Mouse (Mus musculus) embryonic facial prominence, embryonic 14.5 days (tissue): ENCODE results near the gene Irf2bpl. TPM values are rescaled to one million over a fixed set of nuclear protein-coding genes. Genes with fewer than 3 reads are reported as not detected.

Experiments used
- ATAC-seq: fragments of 200-750 bp; cut with Nextera tagmentation; 2 replicates; pipeline ENCODE4 v1.8.0; 2017; ENCODE audit warnings: low read depth, moderate number of reproducible peaks, moderate TSS enrichment
- DNase-seq: peaks from one replicate; pipeline ENCODE4 v3.0.0-alpha.2; 2015; ENCODE audit warnings: low spot score
- H3K27ac ChIP-seq: fragments of 300-500 bp; sonication (generic); replicated peaks from 2 replicates; pipeline ENCODE4 v1.5.1; 2014; ENCODE audit warnings: low read depth, mild to moderate bottlenecking, low read length, moderate library complexity
- H3K27me3 ChIP-seq: fragments of 300-500 bp; sonication (generic); replicated peaks from 2 replicates; pipeline ENCODE4 v1.6.1; 2014; ENCODE audit warnings: low read length; ENCODE audit not compliant: control insufficient read depth, insufficient read depth
- H3K36me3 ChIP-seq: fragments of 300-500 bp; sonication (generic); 2 replicates; pipeline ENCODE4 v1.6.1; 2014; ENCODE audit warnings: low read length, mixed read lengths; ENCODE audit not compliant: control insufficient read depth, insufficient read depth
- H3K4me1 ChIP-seq: fragments of 300-500 bp; sonication (generic); 2 replicates; pipeline ENCODE4 v1.6.1; 2014; ENCODE audit warnings: antibody characterized with exemption, low read length; ENCODE audit not compliant: control insufficient read depth, insufficient read depth
- H3K4me2 ChIP-seq: fragments of 300-500 bp; sonication (generic); 2 replicates; pipeline ENCODE4 v1.6.1; 2014; ENCODE audit warnings: low read depth, mild to moderate bottlenecking, low read length, moderate library complexity, mixed read lengths
- H3K4me3 ChIP-seq: fragments of 300-500 bp; sonication (generic); 2 replicates; pipeline ENCODE4 v1.5.1; 2014; ENCODE audit warnings: low read depth, mild to moderate bottlenecking, low read length
- H3K9ac ChIP-seq: fragments of 300-500 bp; sonication (generic); 2 replicates; pipeline ENCODE4 v1.6.1; 2014; ENCODE audit warnings: low read depth, mild to moderate bottlenecking, low read length, moderate library complexity, mixed read lengths
- H3K9me3 ChIP-seq: fragments of 300-500 bp; sonication (generic); 2 replicates; pipeline ENCODE4 v1.6.1; 2016; ENCODE audit warnings: low read length; ENCODE audit not compliant: control insufficient read depth
- WGBS: fragments of 180-500 bp; shearing (Covaris S2); extraction: QIAGEN DNeasy Blood & Tissue Kit; methylation state at CpG from one replicate; pipeline ENCODE4 v1.1.7; 2014; 5-methylcytosine and 5-hydroxymethylcytosine counted together
- polyA plus RNA-seq: library from polyadenylated mRNA; unstranded; fragments of >200 nt; fragmentation: Nextera tagmentation; extraction: Ambion mirVana; gene quantifications from 2 replicates; pipeline ENCODE4 v1.2.1, GENCODE M21; 2014

Irf2bpl gene
- polyA plus RNA-seq, 1 experiment from 2014 or later, result 33.8 TPM

DNA sequence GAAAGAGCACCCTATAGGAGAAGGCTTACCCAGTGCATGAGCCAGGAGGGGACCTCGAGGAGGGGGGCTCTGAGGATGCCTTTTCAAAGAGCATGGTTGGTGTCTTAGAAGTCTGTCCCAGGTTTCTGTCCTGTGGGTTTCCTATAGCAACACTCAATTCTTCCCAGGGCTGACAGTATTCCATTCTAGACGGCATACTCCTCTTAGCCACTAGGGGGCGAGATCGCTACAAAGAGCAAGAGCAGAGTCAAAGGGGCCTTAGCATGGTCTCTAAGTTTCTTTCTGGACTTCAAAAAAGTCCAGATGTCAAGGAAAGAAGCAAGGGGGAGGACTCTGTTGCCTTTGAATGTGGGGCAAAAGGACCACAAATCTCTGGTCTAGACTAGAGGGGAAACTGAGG, 20.6 kb upstream of the Irf2bpl start:
- WGBS, result 19% methylated on average over 4 of the region's 4 CpGs
- DNase-seq (peak; percentile 54), ATAC-seq (peak; percentile 38; the same call in 1 of the 2 replicates)

GRCm38 (mm10) chr12:86903828-86904806, 19.5 kb upstream of the Irf2bpl start:
- Histone ChIP-seq H3K27ac (no peak overlapping the region), H3K4me3 (no peak overlapping the region), H3K36me3 (no peaks in the 10 kb centered on the region), H3K9me3 (no peaks in the 10 kb centered on the region), H3K4me2 (no peak overlapping the region), H3K9ac (no peak overlapping the region), H3K4me1 (peaks cover 25% of the 10 kb centered on the region), H3K27me3 (no peaks in the 10 kb centered on the region)
- no peak for ATAC-seq
- no peak for DNase-seq
- 71% methylated on average over 11 of the region's 11 CpGs for WGBS

More for the DNA sequence above, 20.6 kb upstream of the Irf2bpl start:
- H3K36me3 ChIP-seq, result no peaks in the 10 kb centered on the region
- H3K27me3 ChIP-seq, result no peaks in the 10 kb centered on the region
- H3K4me2 ChIP-seq, result no peak overlapping the region
- no peak overlapping the region for H3K4me3 ChIP-seq
- no peaks in the 10 kb centered on the region for H3K9me3 ChIP-seq
- H3K27ac ChIP-seq, result no peak overlapping the region
- peaks cover 14% of the 10 kb centered on the region for H3K4me1 ChIP-seq
- no peak overlapping the region for H3K9ac ChIP-seq

DNA sequence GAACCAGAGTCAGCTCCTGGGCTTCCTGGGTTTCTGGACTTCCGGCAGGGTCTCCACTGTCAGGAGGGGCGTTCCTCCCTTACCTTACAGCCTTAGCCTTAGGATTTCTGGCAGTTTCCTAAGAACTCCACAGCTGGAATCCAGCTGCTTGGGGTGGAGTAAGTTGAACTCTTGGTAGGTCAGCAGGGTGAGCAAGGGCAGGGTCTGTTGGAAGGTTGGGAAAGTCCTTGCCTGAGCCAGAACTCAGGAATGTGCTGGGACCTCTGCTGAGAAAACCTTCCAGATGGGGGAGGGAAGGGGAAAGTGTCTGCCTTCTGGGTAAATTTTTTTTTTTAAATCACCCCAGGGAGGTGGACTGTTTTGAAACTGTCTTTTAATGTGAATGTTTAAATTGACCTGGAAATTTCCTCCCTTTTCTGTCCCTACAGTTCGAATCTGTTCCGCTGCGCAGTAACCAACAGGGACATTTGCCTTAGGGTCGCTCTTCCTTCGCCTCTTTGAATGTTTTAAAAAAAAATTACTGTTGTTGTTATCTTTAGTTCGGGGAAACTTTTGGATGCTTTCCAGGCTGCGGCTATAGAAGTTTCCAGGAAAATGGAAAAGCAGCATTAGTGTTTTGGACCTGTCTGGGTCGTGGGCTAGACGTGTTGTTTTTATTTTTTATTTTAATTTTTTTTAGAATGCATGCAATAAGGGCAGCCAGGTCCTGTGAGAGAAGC, 15.0 kb upstream of the Irf2bpl start:
- peak overlapping the region; percentile 77 for H3K27ac ChIP-seq
- no peaks in the 10 kb centered on the region for H3K27me3 ChIP-seq
- ATAC-seq, result no peak
- peak overlapping the region; percentile 15 for H3K4me2 ChIP-seq
- WGBS, result 19% methylated on average over 11 of the region's 11 CpGs
- no peak overlapping the region for H3K4me3 ChIP-seq
- H3K9me3 ChIP-seq, result no peaks in the 10 kb centered on the region
- peak; percentile 76 for DNase-seq
- no peak overlapping the region; the same call in 1 of the 2 replicates for H3K9ac ChIP-seq
- H3K36me3 ChIP-seq, result no peaks in the 10 kb centered on the region
- peaks cover 57% of the 10 kb centered on the region for H3K4me1 ChIP-seq

DNA sequence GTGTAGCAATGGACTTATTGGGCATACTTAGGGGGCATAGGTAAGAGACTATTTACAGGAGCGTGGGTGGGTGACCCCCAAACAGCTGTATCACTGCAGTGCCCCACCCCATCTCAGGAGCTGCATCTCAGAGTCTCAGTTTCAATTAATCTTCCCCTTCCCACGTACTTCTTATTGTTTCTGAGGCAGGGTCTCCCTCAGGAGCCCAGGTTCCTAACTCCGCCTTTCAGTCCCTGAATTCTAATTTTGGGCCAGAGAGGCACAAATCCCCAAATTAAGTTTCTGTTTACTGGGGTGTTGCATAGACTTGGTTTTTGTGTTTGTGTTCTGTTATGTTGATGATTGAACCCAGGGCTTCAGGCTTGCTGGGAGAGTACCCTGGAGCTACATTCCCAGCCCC, 13.8 kb upstream of the Irf2bpl start:
- Histone ChIP-seq H3K9ac (0 out of 2 replicates have a peak overlapping the region, but pooled peaks have one; percentile 2), H3K4me2 (no peak overlapping the region), H3K9me3 (no peaks in the 10 kb centered on the region), H3K27ac (peak overlapping the region; percentile 97), H3K4me1 (peaks cover 59% of the 10 kb centered on the region), H3K27me3 (no peaks in the 10 kb centered on the region), H3K36me3 (no peaks in the 10 kb centered on the region), H3K4me3 (no peak overlapping the region)
- ATAC-seq (no peak), DNase-seq (no peak)
- 51% methylated on average over 3 of the region's 3 CpGs for WGBS

- WGBS, result 34% methylated on average over 7 of the region's 7 CpGs
- ATAC-seq, result no peak
These were observed 13.2 kb upstream of the Irf2bpl start for GRCm38 (mm10) chr12:86897769-86898273.

GRCm38 (mm10) chr12:86896921-86897512, 12.4 kb upstream of the Irf2bpl start:
- 15% methylated on average over 7 of the region's 7 CpGs for WGBS
- H3K9me3 ChIP-seq, result no peaks in the 10 kb centered on the region
- H3K27ac ChIP-seq, result peak overlapping the region; percentile 97
- H3K27me3 ChIP-seq, result no peaks in the 10 kb centered on the region
- peak overlapping the region; percentile 50 for H3K9ac ChIP-seq
- H3K4me2 ChIP-seq, result peak overlapping the region; percentile 55
- ATAC-seq (no peak), DNase-seq (peak; percentile 71)
- no peak overlapping the region for H3K4me3 ChIP-seq
- H3K4me1 ChIP-seq, result peaks cover 73% of the 10 kb centered on the region
- no peaks in the 10 kb centered on the region for H3K36me3 ChIP-seq

More at GRCm38 (mm10) chr12:86897769-86898273, 13.2 kb upstream of the Irf2bpl start:
- Histone ChIP-seq H3K27me3 (no peaks in the 10 kb centered on the region), H3K36me3 (no peaks in the 10 kb centered on the region), H3K9me3 (no peaks in the 10 kb centered on the region), H3K9ac (0 out of 2 replicates have a peak overlapping the region, but pooled peaks have one; percentile 2), H3K27ac (peak overlapping the region; percentile 97), H3K4me3 (no peak overlapping the region), H3K4me1 (peaks cover 65% of the 10 kb centered on the region), H3K4me2 (peak overlapping the region; percentile 55; the same call in 1 of the 2 replicates)
- peak; percentile 51 for DNase-seq

GRCm38 (mm10) chr12:86896441-86896890, 11.9 kb upstream of the Irf2bpl start:
- H3K27ac ChIP-seq, result peak overlapping the region; percentile 97
- H3K9me3 ChIP-seq, result no peaks in the 10 kb centered on the region
- peak overlapping the region; percentile 55 for H3K4me2 ChIP-seq
- peak overlapping the region; percentile 50; the same call in 1 of the 2 replicates for H3K9ac ChIP-seq
- 9% methylated on average over 7 of the region's 7 CpGs for WGBS
- peak; percentile 89 for DNase-seq
- H3K36me3 ChIP-seq, result no peaks in the 10 kb centered on the region
- no peak for ATAC-seq
- no peak overlapping the region for H3K4me3 ChIP-seq
- H3K4me1 ChIP-seq, result peaks cover 78% of the 10 kb centered on the region
- no peaks in the 10 kb centered on the region for H3K27me3 ChIP-seq
